19 mouse cellular contexts compared by ENCODE assay signal in the genomic region with DNA sequence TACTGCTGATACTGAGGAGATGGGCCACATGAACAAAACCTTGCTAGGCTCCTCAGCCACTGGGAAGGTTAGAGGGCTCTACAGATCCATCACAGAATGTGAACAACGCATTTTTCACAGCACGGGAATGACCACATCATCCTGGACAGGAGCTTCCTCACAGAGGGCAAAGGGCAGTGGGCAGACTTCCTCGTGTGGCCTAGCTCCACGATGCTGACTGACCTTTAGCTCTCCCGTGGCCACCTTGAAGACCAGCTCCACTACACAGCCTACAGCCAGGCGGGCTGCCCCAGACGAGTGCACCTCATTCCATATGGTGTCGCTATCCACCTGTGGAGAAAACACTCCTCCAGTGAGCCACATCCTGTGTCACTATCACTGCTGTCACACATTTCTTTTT.
DNase-seq lines count a peak whose midpoint lies in the region.
"Had no signal": no experiment of that assay in that cellular context is flagged by ENCODE, and none has a peak within 500 bp of the region (broad histone marks: within the 10 kb centered on the region; RNA-seq: fewer than 3 reads in every experiment).

No protein-coding gene starts in this region.

- 57% methylated on average over 8 of the region's 8 CpGs for WGBS in embryonic facial prominence, embryonic 10.5 days

- no peaks in the 10 kb centered on the region for H3K9me3 ChIP-seq in embryonic facial prominence, embryonic 10.5 days
- H3K9me3 ChIP-seq: forebrain, embryonic 13.5 days; hindbrain, embryonic 12.5 days; limb, embryonic 10.5 days; midbrain, embryonic 15.5 days; neural tube, embryonic 13.5 days had no signal

- H3K27ac ChIP-seq in embryonic facial prominence, embryonic 10.5 days (replicated peaks), result peak overlapping the region; percentile 40; the same call in 1 of the 2 replicates
- H3K27ac ChIP-seq: forebrain, embryonic 13.5 days; gastrocnemius, adult 2 months; hindbrain, embryonic 12.5 days; limb, embryonic 10.5 days; macrophage; midbrain, embryonic 15.5 days; neural tube, embryonic 13.5 days had no signal

- H3K4me3 ChIP-seq in embryonic facial prominence, embryonic 10.5 days, result no peak overlapping the region
- H3K4me3 ChIP-seq: forebrain, embryonic 13.5 days; gastrocnemius, adult 2 months; hindbrain, embryonic 12.5 days; limb, embryonic 10.5 days; midbrain, embryonic 15.5 days; neural tube, embryonic 13.5 days had no signal

- H3K4me1 ChIP-seq in embryonic facial prominence, embryonic 10.5 days, result peaks cover 66% of the 10 kb centered on the region
- H3K4me1 ChIP-seq: forebrain, embryonic 13.5 days; midbrain, embryonic 15.5 days had no signal

- peak; percentile 33 for DNase-seq in embryo, embryonic 10 days (ENCODE audit: low spot score)
- DNase-seq in embryo, embryonic 11 days, result no peak
- DNase-seq in 416B (ENCODE audit: low read depth), result peak; percentile 12
- DNase-seq in embryonic facial prominence, embryonic 10.5 days (ENCODE audit: low spot score), result no peak
- DNase-seq in kidney, postnatal 36 days, result peak; percentile 65 to 78
- no peak for DNase-seq in cerebellum, postnatal 4 days (ENCODE audit: low spot score in 2 of 2)
- DNase-seq in layer of hippocampus, adult 9-10 months (ENCODE audit: low spot score), result no peak
- DNase-seq: cerebellum, postnatal 10 days; gastrocnemius, adult 2 months; liver; liver, postnatal 0 days; retina, postnatal 1 day; thymus, postnatal 14 days had no signal

- no peaks in the 10 kb centered on the region for H3K27me3 ChIP-seq in embryonic facial prominence, embryonic 10.5 days (replicated peaks; ENCODE audit: low read depth, poor library complexity, severe bottlenecking)
- H3K27me3 ChIP-seq: forebrain, embryonic 13.5 days; hindbrain, embryonic 12.5 days; midbrain, embryonic 15.5 days; neural tube, embryonic 13.5 days had no signal

- peaks cover 75% of the 10 kb centered on the region for H3K36me3 ChIP-seq in embryonic facial prominence, embryonic 10.5 days (replicated peaks)

Comparison
In these comparisons a context has a peak if more than half of its experiments do, and no peak if none do; other contexts are left out.
1. DNase-seq: peak in embryo, embryonic 10 days (single experiment), 416B (single experiment) and kidney, postnatal 36 days (2 of 2); none in embryo, embryonic 11 days (single experiment), embryonic facial prominence, embryonic 10.5 days (single experiment), cerebellum, postnatal 4 days (0 of 2) and layer of hippocampus, adult 9-10 months (single experiment).